Mouse (Mus musculus): ENCODE measurements at regions not wholly inside any gene's neighbourhood (a gene's known extent, or its start where the extent isn't known, plus 50 kb on each side); places are given as distances from the start of the nearest gene placed in this dataset.

DNA sequence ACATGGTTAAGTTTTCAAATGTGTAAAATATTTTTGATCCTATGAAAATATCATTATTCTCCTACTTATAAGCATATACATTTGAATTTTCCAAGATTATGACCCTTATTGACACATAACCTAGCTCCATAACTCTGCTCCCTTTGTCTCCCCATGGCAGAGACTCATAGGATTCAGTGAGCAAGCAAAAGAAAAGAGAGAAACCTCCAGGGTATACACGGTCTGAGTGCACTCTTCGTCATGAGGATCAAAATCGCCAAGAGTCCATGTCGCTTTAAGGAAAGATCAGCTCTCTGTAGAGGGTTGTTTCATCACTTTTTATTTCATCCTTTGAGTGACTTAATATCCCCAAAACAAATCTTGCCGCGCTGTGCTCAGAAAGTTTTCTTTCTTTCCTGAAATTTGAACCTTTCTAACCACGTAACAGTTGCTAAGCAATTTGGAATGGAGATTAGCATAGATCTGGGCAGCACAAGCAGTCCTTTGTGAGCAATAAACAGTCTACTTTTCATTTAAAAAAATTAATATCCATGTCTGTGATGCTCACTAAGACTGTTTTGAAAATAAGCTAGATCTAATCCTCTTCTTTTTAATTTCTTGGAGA lies 1158.0 kb downstream of the A830018L16Rik start:
- Histone ChIP-seq H3K4me3 (replicated peaks in 1 of 3; ENCODE audit: low read depth in 2 of 3, low read length in 2 of 3, poor library complexity in 1 of 3) (no peak overlapping the region), H3K27ac (ENCODE audit: insufficient read depth, low read depth) (no peak overlapping the region), H3K9me3 (replicated peaks; ENCODE audit: low read length) (peaks cover 5% of the 10 kb centered on the region), H3K79me2 (replicated peaks; ENCODE audit: control insufficient read depth, extremely low read depth, insufficient read depth, poor library complexity, severe bottlenecking) (no peaks in the 10 kb centered on the region), H3K4me1 (ENCODE audit: control insufficient read depth in 1 of 2, insufficient read depth in 2 of 2) (no peaks in the 10 kb centered on the region), H3K4me2 (ENCODE audit: insufficient read depth, low read depth, poor library complexity, severe bottlenecking) (no peak overlapping the region), H3K36me3 (replicated peaks in 1 of 2; ENCODE audit: control insufficient read depth in 1 of 2, insufficient read depth in 1 of 2, low read length in 1 of 2) (no peaks in the 10 kb centered on the region), H3K9ac (ENCODE audit: insufficient read depth, low read depth) (no peak overlapping the region), H3K27me3 (replicated peaks) (no peaks in the 10 kb centered on the region)
- in situ Hi-C loops (cut with MboI; ENCODE audit: low pct_ligation_motif_present, low pct_unique_long_range_greater_than_20kb, low sequenced_read_pairs) (no loop called here), dilution Hi-C loops (cut with MboI; ENCODE audit: extremely low pct_ligation_motif_present, extremely low pct_unique_long_range_greater_than_20kb, low sequenced_read_pairs) (no loop called here)
- DNase-seq (ENCODE audit: extremely low read depth): no peak
- TF ChIP-seq MXI1 (IDR thresholded peaks at IDR 0.05; ENCODE audit: low read depth, low read length) (no peak), HCFC1 (IDR thresholded peaks at IDR 0.05; ENCODE audit: low read depth, low read length) (no peak), MAX (IDR thresholded peaks at IDR 0.05; ENCODE audit: low read length) (no peak), CTCF (conservative IDR thresholded peaks at IDR 0.05 in 1 of 2, IDR thresholded peaks at IDR 0.05 in 1 of 2; ENCODE audit: low read depth in 2 of 2, low read length in 2 of 2) (no peak), ETS1 (conservative IDR thresholded peaks at IDR 0.05; ENCODE audit: low read depth, low read length) (no peak), CHD2 (IDR thresholded peaks at IDR 0.05; ENCODE audit: low read length) (no peak), MAFK (IDR thresholded peaks at IDR 0.05; ENCODE audit: insufficient replicate concordance, low read length) (no peak), NRF1 (IDR thresholded peaks at IDR 0.05; ENCODE audit: low read depth, low read length) (no peak), EP300 (IDR thresholded peaks at IDR 0.05; ENCODE audit: low read length) (no peak), ZMIZ1 (IDR thresholded peaks at IDR 0.05; ENCODE audit: low read depth, low read length) (no peak), NELFE (IDR thresholded peaks at IDR 0.05; ENCODE audit: low read depth, low read length) (no peak), UBTF (IDR thresholded peaks at IDR 0.05; ENCODE audit: low read depth, low read length) (no peak), JUN (IDR thresholded peaks at IDR 0.05; ENCODE audit: insufficient read depth, low read depth, low read length) (no peak), KAT2A (IDR thresholded peaks at IDR 0.05; ENCODE audit: insufficient replicate concordance, low read length) (no peak), ZNF384 (IDR thresholded peaks at IDR 0.05; ENCODE audit: low read depth, low read length) (no peak), POLR2A (IDR thresholded peaks at IDR 0.05; ENCODE audit: low read depth, low read length) (no peak), TBP (conservative IDR thresholded peaks at IDR 0.05; ENCODE audit: low read depth, low read length) (no peak), SMC3 (IDR thresholded peaks at IDR 0.05; ENCODE audit: low read depth, low read length) (no peak), USF2 (conservative IDR thresholded peaks at IDR 0.05; ENCODE audit: low read depth, low read length) (no peak)

DNA sequence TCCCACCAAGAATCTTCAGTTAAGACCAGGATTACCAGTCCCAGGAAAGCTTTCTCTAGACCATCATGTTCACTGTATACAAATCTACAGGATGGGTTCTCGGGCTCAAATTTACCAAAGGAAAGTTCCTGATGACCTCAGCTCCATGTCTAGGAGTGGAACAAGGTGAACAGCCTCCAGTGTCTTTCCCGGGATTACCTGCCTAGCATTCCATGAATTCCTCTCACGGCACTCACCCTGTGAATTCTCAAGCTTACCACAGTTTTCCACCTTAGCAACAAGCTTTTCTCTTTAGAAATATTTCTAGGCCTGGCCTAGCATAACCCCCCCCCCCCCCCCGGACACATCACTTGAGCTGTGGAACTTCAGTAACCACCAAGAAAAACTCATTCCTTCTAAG lies 1158.9 kb downstream of the A830018L16Rik start:
- dilution Hi-C loops (cut with MboI; ENCODE audit: extremely low pct_ligation_motif_present, extremely low pct_unique_long_range_greater_than_20kb, low sequenced_read_pairs) (no loop called here), in situ Hi-C loops (cut with MboI; ENCODE audit: low pct_ligation_motif_present, low pct_unique_long_range_greater_than_20kb, low sequenced_read_pairs) (no loop called here)
- Histone ChIP-seq H3K4me3 (replicated peaks in 1 of 3; ENCODE audit: low read depth in 2 of 3, low read length in 2 of 3, poor library complexity in 1 of 3) (no peak overlapping the region), H3K4me1 (ENCODE audit: control insufficient read depth in 1 of 2, insufficient read depth in 2 of 2) (no peaks in the 10 kb centered on the region), H3K27me3 (replicated peaks) (no peaks in the 10 kb centered on the region), H3K27ac (ENCODE audit: insufficient read depth, low read depth) (no peak overlapping the region), H3K4me2 (ENCODE audit: insufficient read depth, low read depth, poor library complexity, severe bottlenecking) (no peak overlapping the region), H3K36me3 (replicated peaks in 1 of 2; ENCODE audit: control insufficient read depth in 1 of 2, insufficient read depth in 1 of 2, low read length in 1 of 2) (no peaks in the 10 kb centered on the region), H3K9me3 (replicated peaks; ENCODE audit: low read length) (peaks cover 5% of the 10 kb centered on the region), H3K79me2 (replicated peaks; ENCODE audit: control insufficient read depth, extremely low read depth, insufficient read depth, poor library complexity, severe bottlenecking) (no peaks in the 10 kb centered on the region), H3K9ac (ENCODE audit: insufficient read depth, low read depth) (no peak overlapping the region)
- no peak for DNase-seq (ENCODE audit: extremely low read depth)
- TF ChIP-seq MXI1 (IDR thresholded peaks at IDR 0.05; ENCODE audit: low read depth, low read length): no peak
- no peak for TF ChIP-seq ELF1 (IDR thresholded peaks at IDR 0.05; ENCODE audit: low read depth, low read length)
- no peak for TF ChIP-seq MAZ (IDR thresholded peaks at IDR 0.05; ENCODE audit: low read depth, low read length)
- no peak for TF ChIP-seq CHD2 (IDR thresholded peaks at IDR 0.05; ENCODE audit: low read length)
- TF ChIP-seq MAFK (IDR thresholded peaks at IDR 0.05; ENCODE audit: insufficient replicate concordance, low read length): no peak
- TF ChIP-seq JUN (IDR thresholded peaks at IDR 0.05; ENCODE audit: insufficient read depth, low read depth, low read length): no peak
- TF ChIP-seq UBTF (IDR thresholded peaks at IDR 0.05; ENCODE audit: low read depth, low read length): no peak
